Mouse (Mus musculus) common myeloid progenitor, adult 5-6 weeks (primary cell): Measurements from ENCODE around the gene Rhoa. TPM values are rescaled to one million over a fixed set of nuclear protein-coding genes. Genes with fewer than 3 reads are reported as not detected.

Experiments
- total RNA-seq: library from RNA; stranded (forward); fragments of 200-1000, 187-1606 nt; gene quantifications from 2 replicates; pipeline ENCODE4 v1.2.3, GENCODE M21; 2017

Rhoa gene
- total RNA-seq, 1 experiment from 2014 or later = 280 TPM

Other genes starting within 250 kb of the Rhoa start
- gene Mst1, start 225.7 kb upstream of the Rhoa start, total RNA-seq = not detected in 2 replicates
- 25.7 and 26.2 TPM in 2 replicates for gene Rnf123, start 222.8 kb upstream of the Rhoa start, total RNA-seq
- 60.8 and 79.3 TPM in 2 replicates for gene Apeh, start 211.5 kb upstream of the Rhoa start, total RNA-seq
- 3.5 and 4.0 TPM in 2 replicates for gene Bsn, start 115.7 kb upstream of the Rhoa start, total RNA-seq
- 7.7 and 10.9 TPM in 2 replicates for gene Dag1, start 42.2 kb upstream of the Rhoa start, total RNA-seq
- gene Nicn1, start 15.7 kb upstream of the Rhoa start, total RNA-seq = 8.2 and 9.0 TPM in 2 replicates
- gene Amt, start 9.3 kb upstream of the Rhoa start, total RNA-seq = 0.82 TPM in 1 of 2 replicates, not detected in the other
- gene Tcta, start within 50 bp of the Rhoa start, total RNA-seq = 5.4 and 7.9 TPM in 2 replicates
- gene Gpx1, start 32.8 kb downstream of the Rhoa start, total RNA-seq = 1,127 and 1,204 TPM in 2 replicates
- gene Usp4, start 41.7 kb downstream of the Rhoa start, total RNA-seq = 49.2 and 75.5 TPM in 2 replicates
- gene 1700102P08Rik, start 86.7 kb downstream of the Rhoa start, total RNA-seq = not detected in 2 replicates
- 0.59 and 1.4 TPM in 2 replicates for gene Ccdc36, start 122.4 kb downstream of the Rhoa start, total RNA-seq
- gene BC048562, start 130.4 kb downstream of the Rhoa start, total RNA-seq = not detected in 2 replicates
- 11.0 and 15.4 TPM in 2 replicates for gene Ccdc71, start 154.4 kb downstream of the Rhoa start, total RNA-seq
- 6.8 and 8.2 TPM in 2 replicates for gene Klhdc8b, start 155.5 kb downstream of the Rhoa start, total RNA-seq
- gene Lamb2, start 173.6 kb downstream of the Rhoa start, total RNA-seq = 0.15 and 0.37 TPM in 2 replicates
- gene Usp19, start 184.5 kb downstream of the Rhoa start, total RNA-seq = 54.3 and 63.1 TPM in 2 replicates
- gene Qars, start 201.6 kb downstream of the Rhoa start, total RNA-seq = 149 and 207 TPM in 2 replicates
- gene Qrich1, start 210.7 kb downstream of the Rhoa start, total RNA-seq = 131 and 150 TPM in 2 replicates